Mouse (Mus musculus): ENCODE results near the gene Isyna1.

GRCm38 (mm10) chr8:70549412-70550184 lies 44.6 kb upstream of the Isyna1 start:
- no peak for TF ChIP-seq POLR2A (IDR thresholded peaks at IDR 0.05; ENCODE audit: insufficient read depth, low read length)
- TF ChIP-seq EP300 (IDR thresholded peaks at IDR 0.05; ENCODE audit: insufficient read depth, low read depth, low read length), result no peak
